Mouse (Mus musculus) embryonic facial prominence, embryonic 10.5 days (tissue): ENCODE results near the gene Fmo1. TPM values are rescaled to one million over a fixed set of nuclear protein-coding genes. Genes with fewer than 3 reads are reported as not detected.
"Not testable (repeated sequence)": the region's sequence is repeated elsewhere in the genome, so short reads cannot be mapped to it uniquely, and the experiment has no call there.

Experiments
- DNase-seq: peaks from one replicate; pipeline ENCODE4 v3.0.0-alpha.2; 2017; ENCODE audit warnings: low spot score
- H3K27ac ChIP-seq: fragments of 300-500 bp; sonication (generic); replicated peaks from 2 replicates; pipeline ENCODE4 v1.5.1; 2016; ENCODE audit warnings: mild to moderate bottlenecking
- H3K27me3 ChIP-seq: fragments of 300-500 bp; sonication (generic); replicated peaks from 2 replicates; pipeline ENCODE4 v1.6.1; 2016; ENCODE audit warnings: low read depth, mild to moderate bottlenecking; ENCODE audit not compliant: poor library complexity, severe bottlenecking
- H3K36me3 ChIP-seq: fragments of 300-500 bp; sonication (generic); replicated peaks from 2 replicates; pipeline ENCODE4 v1.6.1; 2016; ENCODE audit warnings: mild to moderate bottlenecking, moderate library complexity
- H3K4me1 ChIP-seq: fragments of 300-500 bp; sonication (generic); 2 replicates; pipeline ENCODE4 v1.6.1; 2016
- H3K4me3 ChIP-seq: fragments of 300-500 bp; sonication (generic); 2 replicates; pipeline ENCODE4 v1.5.1; 2016; ENCODE audit warnings: mild to moderate bottlenecking, moderate library complexity
- H3K9me3 ChIP-seq: fragments of 300-500 bp; sonication (generic); 2 replicates; pipeline ENCODE4 v1.6.1; 2016; ENCODE audit warnings: mild to moderate bottlenecking
- WGBS: fragments of 180-500 bp; shearing (Covaris S2); methylation state at CpG from one replicate; pipeline ENCODE4 v1.1.7; 2016; 5-methylcytosine and 5-hydroxymethylcytosine counted together
- polyA plus RNA-seq: library from polyadenylated mRNA; unstranded; fragments of >200 nt; fragmentation: Nextera tagmentation; extraction: Ambion mirVana; gene quantifications from 2 replicates; pipeline ENCODE4 v1.2.1, GENCODE M21; 2016

Fmo1 gene
- polyA plus RNA-seq, 1 experiment from 2014 or later = 4.3 TPM

DNA sequence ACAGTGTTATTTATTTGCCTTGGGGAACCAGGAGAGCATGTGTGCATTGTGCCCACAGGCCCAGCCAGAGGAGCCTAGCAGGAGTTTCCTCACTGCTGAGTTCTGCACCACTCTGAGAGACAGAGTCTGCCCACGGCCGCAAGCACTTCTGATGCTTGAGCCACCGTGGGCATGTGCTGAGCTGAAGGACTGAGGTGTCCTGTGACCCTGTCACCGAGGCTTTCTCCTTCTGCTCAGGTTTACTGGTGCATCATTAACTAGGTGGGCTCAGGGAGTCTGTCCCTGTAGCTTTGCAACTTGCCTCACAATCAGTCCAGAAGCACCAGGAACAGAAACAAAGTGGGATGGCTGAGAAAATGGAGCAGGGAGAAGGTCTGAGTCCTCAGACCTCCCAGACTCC is 51.5 kb downstream of the Fmo1 start:
- Histone ChIP-seq H3K4me3 (no peak overlapping the region), H3K9me3 (no peaks in the 10 kb centered on the region), H3K36me3 (no peaks in the 10 kb centered on the region), H3K27me3 (no peaks in the 10 kb centered on the region), H3K27ac (no peak overlapping the region; the same call in 1 of the 2 replicates), H3K4me1 (0 out of 2 replicates have a peak, but pooled peaks cover 3% of the 10 kb centered on the region)
- WGBS = 75% methylated on average over 4 of the region's 4 CpGs
- DNase-seq = no peak

DNA sequence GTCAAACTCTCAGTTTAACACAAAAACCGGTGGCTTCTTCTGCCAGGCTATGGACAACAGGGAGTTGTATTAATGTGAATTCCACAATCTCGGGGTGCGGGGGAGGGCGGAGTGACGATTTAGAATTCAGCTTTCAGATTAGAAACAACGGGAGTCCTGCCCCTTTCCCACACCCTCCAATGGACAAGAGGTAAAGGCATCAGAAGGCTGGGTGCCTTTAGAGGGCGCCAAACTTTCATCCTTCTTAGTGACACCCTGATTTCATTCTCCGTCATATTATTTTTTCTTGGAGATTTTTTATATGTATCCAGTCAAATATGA is 52.6 kb downstream of the Fmo1 start, which contains the start of gene Fmo4:
Gene Fmo4 (minus strand): TSS at position 137 of the 321 bp plus-strand sequence.
- no peaks in the 10 kb centered on the region for H3K27me3 ChIP-seq
- no peak within 1 kb of the TSS; the same call in 1 of the 2 replicates for H3K27ac ChIP-seq
- H3K4me1 ChIP-seq = 0 out of 2 replicates have a peak, but pooled peaks cover 3% of the 10 kb centered on the region
- H3K36me3 ChIP-seq = no peaks in the 10 kb centered on the region
- H3K4me3 ChIP-seq = no peak within 1 kb of the TSS
- H3K9me3 ChIP-seq = no peaks in the 10 kb centered on the region
- 49% methylated on average over 8 of the region's 8 CpGs for WGBS
- DNase-seq = no peak

DNA sequence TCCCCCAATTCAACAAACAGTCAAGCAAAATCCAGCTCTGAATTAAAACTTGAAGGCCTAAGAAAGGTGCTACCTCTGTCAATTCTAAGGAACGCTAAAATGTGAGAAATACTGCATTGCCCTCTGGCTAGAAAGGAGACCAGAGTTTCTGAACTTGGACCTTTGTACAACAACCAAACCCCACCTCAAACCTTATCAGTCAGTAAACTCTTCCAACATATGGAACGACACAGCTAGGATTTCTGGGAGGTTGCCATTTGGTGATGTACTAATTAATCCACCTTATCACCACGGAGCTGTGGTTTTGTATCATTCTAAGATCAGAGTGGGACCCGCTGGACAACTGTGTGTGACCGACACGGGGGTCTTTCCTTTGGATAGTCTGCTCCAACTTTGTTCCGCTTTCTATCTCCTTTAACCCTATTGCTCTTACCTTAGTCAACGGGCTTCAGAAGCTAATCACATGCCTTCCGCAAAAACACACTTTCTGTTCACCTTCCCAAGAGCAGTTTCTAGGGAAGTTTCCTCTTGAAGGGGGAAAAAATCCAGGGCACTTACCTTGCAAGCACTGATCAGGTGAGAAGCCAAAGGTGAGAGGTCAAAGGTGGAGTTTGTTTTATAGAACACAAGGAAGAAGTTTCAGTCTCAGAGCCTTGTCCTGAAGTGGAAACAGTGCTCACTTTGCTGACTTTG is 53.1 kb downstream of the Fmo1 start:
- 0 out of 2 replicates have a peak, but pooled peaks cover 3% of the 10 kb centered on the region for H3K4me1 ChIP-seq
- no peaks in the 10 kb centered on the region for H3K9me3 ChIP-seq
- DNase-seq = no peak
- H3K4me3 ChIP-seq = no peak overlapping the region
- no peaks in the 10 kb centered on the region for H3K36me3 ChIP-seq
- 90% methylated on average over 9 of the region's 9 CpGs for WGBS
- H3K27ac ChIP-seq = no peak overlapping the region
- no peaks in the 10 kb centered on the region for H3K27me3 ChIP-seq

DNA sequence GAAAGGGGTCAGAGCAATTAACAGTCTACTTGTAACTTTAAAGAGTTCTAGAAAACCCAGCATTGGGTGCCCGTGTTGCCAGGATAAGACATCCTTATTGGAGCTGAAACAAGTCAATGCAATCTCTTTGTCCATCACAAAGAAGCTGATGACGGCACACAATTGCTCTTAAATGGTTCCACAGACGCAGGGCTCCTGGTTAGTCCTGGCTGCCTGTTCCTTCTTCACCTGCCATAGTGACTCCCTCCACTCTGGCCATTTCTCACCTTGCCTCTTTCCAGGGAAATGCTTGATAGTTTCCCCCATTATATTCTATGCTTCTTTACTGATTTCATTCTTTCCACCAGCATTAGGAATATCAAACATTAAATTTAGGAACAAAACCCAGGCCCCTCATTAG is 57.9 kb downstream of the Fmo1 start:
- Histone ChIP-seq H3K9me3 (no peaks in the 10 kb centered on the region), H3K4me3 (no peak overlapping the region), H3K27me3 (no peaks in the 10 kb centered on the region), H3K27ac (no peak overlapping the region), H3K4me1 (no peaks in the 10 kb centered on the region), H3K36me3 (no peaks in the 10 kb centered on the region)
- WGBS = 87% methylated on average over 3 of the region's 3 CpGs
- no peak for DNase-seq

DNA sequence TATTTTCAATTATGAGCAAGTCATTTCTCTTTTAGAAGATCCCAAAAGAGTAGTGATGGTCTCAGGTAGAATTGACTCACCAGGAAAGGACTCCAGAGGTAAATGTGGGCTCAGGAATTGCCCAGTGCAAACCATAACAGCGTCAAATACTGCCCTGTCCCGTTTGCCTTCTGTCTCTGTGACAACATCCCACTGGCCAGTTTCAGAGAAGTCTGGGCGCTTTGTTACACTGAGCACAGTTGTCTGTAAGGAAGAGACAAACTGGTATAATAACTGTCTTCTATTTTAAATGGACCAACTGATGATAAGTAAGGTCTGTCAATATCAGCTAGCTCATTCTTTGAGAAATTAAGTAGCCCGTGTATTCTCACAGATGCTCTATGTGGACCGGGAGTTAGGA is 59.0 kb downstream of the Fmo1 start:
- no peaks in the 10 kb centered on the region for H3K36me3 ChIP-seq
- H3K4me1 ChIP-seq = no peaks in the 10 kb centered on the region
- 90% methylated on average over 5 of the region's 5 CpGs for WGBS
- no peak for DNase-seq
- no peak overlapping the region for H3K4me3 ChIP-seq
- H3K9me3 ChIP-seq = no peaks in the 10 kb centered on the region
- no peaks in the 10 kb centered on the region for H3K27me3 ChIP-seq
- no peak overlapping the region for H3K27ac ChIP-seq

DNA sequence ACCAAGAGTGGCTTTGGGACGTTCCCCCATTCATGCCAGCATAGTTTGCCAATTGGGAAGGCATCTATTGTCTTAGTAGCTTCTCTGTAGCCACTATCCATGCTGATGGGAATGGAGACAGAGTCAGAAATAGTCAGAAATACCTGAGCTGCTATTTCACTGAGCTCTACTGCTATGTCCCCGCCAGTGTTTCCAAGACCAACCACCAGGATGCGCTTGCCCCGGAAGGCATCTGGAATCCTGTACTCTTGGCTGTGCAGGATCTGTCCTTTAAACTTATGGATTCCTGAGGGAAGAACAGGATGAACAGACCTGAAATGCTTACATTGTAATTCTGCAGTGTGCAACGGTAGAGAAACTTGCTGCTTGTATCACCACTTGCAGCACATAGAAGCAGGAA is 61.4 kb downstream of the Fmo1 start:
- DNase-seq = peak; percentile 11
- H3K9me3 ChIP-seq = no peaks in the 10 kb centered on the region
- H3K27me3 ChIP-seq = no peaks in the 10 kb centered on the region
- H3K27ac ChIP-seq = no peak overlapping the region
- H3K36me3 ChIP-seq = no peaks in the 10 kb centered on the region
- no peaks in the 10 kb centered on the region for H3K4me1 ChIP-seq
- H3K4me3 ChIP-seq = no peak overlapping the region
- 52% methylated on average over 5 of the region's 5 CpGs for WGBS

DNA sequence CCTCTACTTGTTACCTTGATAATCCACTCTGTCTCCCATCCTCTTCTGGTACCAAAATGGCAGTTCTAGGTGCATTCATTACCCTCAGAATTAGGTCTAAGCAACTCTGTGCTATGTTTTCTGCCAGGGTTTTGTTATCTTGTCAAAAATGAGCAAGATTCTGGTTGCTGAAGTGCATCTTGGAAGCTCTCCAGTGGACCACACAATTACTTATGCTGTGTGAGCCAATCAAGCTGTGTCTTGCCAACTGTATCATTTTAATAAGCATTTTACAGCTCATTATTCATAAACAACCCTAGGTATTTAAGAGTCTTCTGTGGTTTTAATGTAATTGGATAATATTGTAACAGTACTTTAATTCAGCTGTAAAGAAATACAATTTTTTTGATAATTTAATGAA is 70.0 kb downstream of the Fmo1 start:
- Histone ChIP-seq H3K9me3 (no peaks in the 10 kb centered on the region), H3K36me3 (no peaks in the 10 kb centered on the region), H3K4me3 (no peak overlapping the region), H3K27ac (no peak overlapping the region), H3K4me1 (no peaks in the 10 kb centered on the region), H3K27me3 (no peaks in the 10 kb centered on the region)
- DNase-seq = no peak

DNA sequence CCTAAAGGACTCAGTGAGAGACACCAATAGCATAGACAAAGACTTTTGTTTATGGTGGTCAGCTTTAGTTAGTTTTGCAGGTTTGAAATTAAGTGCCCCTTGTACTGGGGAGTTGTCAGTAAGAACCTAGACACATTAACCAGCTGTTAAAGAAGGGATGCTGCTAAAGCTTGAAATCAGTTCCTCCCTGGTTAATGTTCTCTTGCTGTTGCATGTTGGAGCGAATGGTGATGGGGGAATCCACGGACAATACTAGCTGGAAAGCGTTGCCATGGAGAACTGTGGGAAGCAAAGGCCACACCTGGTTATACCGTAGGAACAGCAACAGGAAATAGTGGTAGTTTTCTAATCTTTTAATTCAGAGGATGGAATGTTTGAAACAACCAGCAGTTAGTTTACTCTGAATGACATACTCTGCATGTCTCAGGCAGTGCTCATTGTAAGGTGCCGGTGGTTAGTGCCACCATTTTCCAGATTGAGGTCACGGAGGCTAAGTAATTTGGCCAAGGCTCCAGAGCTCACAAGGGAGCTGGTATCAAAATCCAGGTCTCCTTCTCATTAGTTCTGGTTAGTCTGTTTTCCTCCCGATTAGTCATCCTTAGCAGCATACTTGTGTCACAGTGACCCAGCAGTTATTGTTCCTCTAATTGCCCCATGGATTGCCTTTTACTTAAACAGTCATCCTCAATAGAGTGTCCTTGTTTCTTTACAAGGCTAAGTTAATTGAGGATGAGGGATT is 73.9 kb downstream of the Fmo1 start:
- Histone ChIP-seq H3K4me3 (no peak overlapping the region), H3K4me1 (no peaks in the 10 kb centered on the region), H3K36me3 (no peaks in the 10 kb centered on the region), H3K27me3 (no peaks in the 10 kb centered on the region), H3K9me3 (no peaks in the 10 kb centered on the region), H3K27ac (no peak overlapping the region)
- no peak for DNase-seq
- 62% methylated on average over 7 of the region's 7 CpGs for WGBS

DNA sequence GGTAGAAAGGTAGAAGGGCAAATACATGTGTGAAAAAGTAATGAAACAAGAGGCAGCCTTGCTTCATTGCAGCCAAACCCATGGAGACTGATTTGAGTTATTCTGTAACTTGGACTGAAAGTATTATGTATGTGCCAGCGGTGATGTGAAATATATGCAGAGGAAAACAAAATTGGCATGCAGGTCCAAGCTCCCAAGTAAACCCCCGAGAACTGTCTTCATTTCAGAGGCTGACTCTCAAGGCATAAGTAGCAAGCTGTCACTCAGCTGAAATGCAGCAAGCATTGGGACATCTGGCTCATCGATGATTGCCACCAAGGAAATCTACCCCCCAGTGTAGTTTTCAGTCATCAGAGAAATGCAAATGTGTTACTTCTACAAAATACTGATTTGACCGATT is 81.2 kb downstream of the Fmo1 start:
- H3K36me3 ChIP-seq = no peaks in the 10 kb centered on the region
- H3K9me3 ChIP-seq = no peaks in the 10 kb centered on the region
- H3K27me3 ChIP-seq = no peaks in the 10 kb centered on the region
- no peak overlapping the region for H3K27ac ChIP-seq
- DNase-seq = no peak
- H3K4me1 ChIP-seq = no peaks in the 10 kb centered on the region
- H3K4me3 ChIP-seq = no peak overlapping the region
- 83% methylated on average over 4 of the region's 4 CpGs for WGBS

DNA sequence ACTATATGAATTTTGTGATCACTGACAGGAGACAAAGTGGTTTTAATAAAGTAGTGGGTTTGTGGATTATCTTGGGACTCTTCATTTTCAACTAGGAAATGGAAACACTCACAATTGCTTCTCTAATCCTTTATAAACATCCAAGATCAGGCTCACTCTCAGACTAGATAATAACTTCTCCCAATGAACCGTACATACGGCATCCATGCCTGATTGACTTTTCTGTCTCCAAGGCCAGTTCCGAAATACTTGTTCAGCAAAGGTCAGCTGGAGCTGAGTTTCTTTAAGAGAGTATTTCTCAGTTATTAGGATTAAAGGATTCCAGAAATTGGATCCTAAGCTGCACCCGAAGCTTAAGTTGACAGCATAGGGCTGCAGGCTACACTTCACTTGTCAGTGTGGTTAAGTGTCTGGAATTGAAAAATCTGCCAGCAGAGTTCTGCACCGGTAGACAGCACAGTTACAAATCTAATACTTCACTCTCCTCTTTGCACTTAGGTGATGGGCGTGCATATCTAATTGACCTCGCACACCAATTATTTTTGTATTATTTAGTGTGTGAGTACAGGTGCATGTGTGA is 82.7 kb downstream of the Fmo1 start:
- H3K4me1 ChIP-seq = no peaks in the 10 kb centered on the region
- no peak for DNase-seq
- H3K4me3 ChIP-seq = no peak overlapping the region
- H3K27me3 ChIP-seq = no peaks in the 10 kb centered on the region
- 79% methylated on average over 7 of the region's 7 CpGs for WGBS
- no peaks in the 10 kb centered on the region for H3K9me3 ChIP-seq
- no peak overlapping the region for H3K27ac ChIP-seq
- no peaks in the 10 kb centered on the region for H3K36me3 ChIP-seq

DNA sequence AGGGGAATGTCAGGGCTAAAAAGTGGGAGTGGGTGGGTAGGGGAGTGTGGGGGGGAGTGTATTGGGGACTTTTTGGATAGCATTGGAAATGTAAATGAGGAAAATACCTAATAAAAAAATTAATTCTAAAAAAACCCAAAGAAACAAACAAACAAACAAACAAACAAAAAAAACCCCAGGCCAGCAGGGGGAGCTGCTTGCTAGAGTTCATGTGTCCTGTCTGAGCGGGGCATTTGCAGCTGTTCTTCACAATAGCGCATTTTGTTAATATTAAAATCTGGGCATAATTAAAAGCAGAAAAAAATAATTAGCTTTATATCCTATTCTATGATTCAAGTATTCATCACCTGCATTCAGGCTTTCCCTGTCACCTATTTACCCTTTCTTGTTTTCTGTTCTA is 85.4 kb downstream of the Fmo1 start:
- H3K9me3 ChIP-seq, H3K4me3 ChIP-seq, H3K27me3 ChIP-seq, H3K36me3 ChIP-seq, H3K4me1 ChIP-seq, DNase-seq, H3K27ac ChIP-seq: not testable (repeated sequence)
- 83% methylated on average over 2 of the region's 2 CpGs for WGBS
